Mouse (Mus musculus) MEL (cell line): Measurements from ENCODE around the gene Eif4e1b. TPM values are rescaled to one million over a fixed set of nuclear protein-coding genes. Genes with fewer than 3 reads are reported as not detected.

Experiments used
- DNase-seq: peaks from one replicate; pipeline ENCODE4 v3.0.0; 2011; ENCODE audit warnings: low read depth, low spot score
- H3K27ac ChIP-seq: 2 replicates; pipeline ENCODE4 v1.5.1; 2012; ENCODE audit warnings: low read depth, mild to moderate bottlenecking, control low read depth, low read length, moderate library complexity; ENCODE audit not compliant: control insufficient read depth
- H3K27me3 ChIP-seq, 2 experiments: fragments of 150-350 bp in 1 of 2; sonication (generic) in 1 of 2; 2 replicates each; pipeline ENCODE4 v1.6.1; 2012; ENCODE audit warnings: low read length in 2 of 2, mild to moderate bottlenecking in 2 of 2, improper control_type of control experiment in 1 of 2, moderate library complexity in 1 of 2; ENCODE audit not compliant: insufficient read depth in 2 of 2, control insufficient read depth in 1 of 2
- H3K36me3 ChIP-seq, 2 experiments: 2 replicates each; pipeline ENCODE4 v1.6.1; 2012 to 2014; ENCODE audit warnings: low read length in 2 of 2, improper control_type of control experiment in 1 of 2, inconsistent platforms in 1 of 2, mild to moderate bottlenecking in 1 of 2; ENCODE audit not compliant: insufficient read depth in 2 of 2, control insufficient read depth in 1 of 2
- H3K4me1 ChIP-seq, 2 experiments: fragments of 150-350 bp in 1 of 2; sonication (generic) in 1 of 2; 2 replicates each; pipeline ENCODE4 v1.6.1; 2012; ENCODE audit warnings: low read length in 2 of 2, improper control_type of control experiment in 1 of 2, mild to moderate bottlenecking in 1 of 2; ENCODE audit not compliant: insufficient read depth in 2 of 2, control insufficient read depth in 1 of 2
- H3K4me3 ChIP-seq, 2 experiments: fragments of 150-350 bp in 1 of 2; sonication (generic) in 1 of 2; 2 replicates each; pipeline ENCODE4 v1.5.1; 2012; ENCODE audit warnings: low read depth in 2 of 2, low read length in 2 of 2, mild to moderate bottlenecking in 2 of 2, moderate library complexity in 2 of 2, control low read depth in 1 of 2, improper control_type of control experiment in 1 of 2; ENCODE audit not compliant: control insufficient read depth in 1 of 2, insufficient read depth in 1 of 2
- H3K79me2 ChIP-seq: 2 replicates; pipeline ENCODE4 v1.6.1; 2012; ENCODE audit warnings: mild to moderate bottlenecking, low read length, moderate library complexity; ENCODE audit not compliant: control insufficient read depth, poor library complexity, insufficient read depth
- H3K9ac ChIP-seq: 2 replicates; pipeline ENCODE4 v1.6.1; 2012; ENCODE audit warnings: low read depth, mild to moderate bottlenecking, control low read depth, low read length, moderate library complexity; ENCODE audit not compliant: control insufficient read depth, poor library complexity, severe bottlenecking
- H3K9me3 ChIP-seq: fragments of 150-350 bp; sonication (generic); replicated peaks from 2 replicates; pipeline ENCODE4 v1.6.1; 2012; ENCODE audit warnings: mild to moderate bottlenecking, low read length, improper control_type of control experiment, moderate library complexity; ENCODE audit not compliant: insufficient read depth
- CHD1 ChIP-seq: IDR thresholded peaks from 2 replicates; pipeline ENCODE4 v1.6.1; 2012; ENCODE audit warnings: low read depth, mild to moderate bottlenecking, inconsistent platforms, low read length, improper control_type of control experiment
- CHD2 ChIP-seq: IDR thresholded peaks from 2 replicates; pipeline ENCODE4 v1.6.1; 2011; ENCODE audit warnings: low read length, improper control_type of control experiment
- ETS1 ChIP-seq: IDR thresholded peaks from 2 replicates; pipeline ENCODE4 v1.6.1; 2012; ENCODE audit warnings: low read depth, mild to moderate bottlenecking, inconsistent platforms, low read length, improper control_type of control experiment, moderate library complexity
- KAT2A ChIP-seq: conservative IDR thresholded peaks from 2 replicates; pipeline ENCODE4 v1.6.1; 2012; ENCODE audit warnings: low read depth, low read length, improper control_type of control experiment, inconsistent platforms
- MAFK ChIP-seq: IDR thresholded peaks from 2 replicates; pipeline ENCODE4 v1.6.1; 2011; ENCODE audit warnings: low read depth, mild to moderate bottlenecking, low read length, improper control_type of control experiment, borderline replicate concordance
- MAX ChIP-seq: IDR thresholded peaks from 2 replicates; pipeline ENCODE4 v1.6.1; 2011; ENCODE audit warnings: low read length, improper control_type of control experiment
- MEF2A ChIP-seq: IDR thresholded peaks from 2 replicates; pipeline ENCODE4 v1.6.1; 2014; ENCODE audit warnings: low read depth, mild to moderate bottlenecking, inconsistent platforms, low read length, improper control_type of control experiment; ENCODE audit not compliant: poor library complexity, insufficient replicate concordance, severe bottlenecking; ENCODE audit errors: extremely low read depth
- MXI1 ChIP-seq: IDR thresholded peaks from 2 replicates; pipeline ENCODE4 v1.6.1; 2011; ENCODE audit warnings: mild to moderate bottlenecking, low read depth, low read length, improper control_type of control experiment
- MYB ChIP-seq: IDR thresholded peaks from 2 replicates; pipeline ENCODE4 v1.6.1; 2011; ENCODE audit warnings: mild to moderate bottlenecking, low read depth, low read length, improper control_type of control experiment
- MYC ChIP-seq: IDR thresholded peaks from 2 replicates; pipeline ENCODE4 v1.6.1; 2011; ENCODE audit warnings: low read depth, mild to moderate bottlenecking, low read length, improper control_type of control experiment, moderate library complexity
- POLR2A ChIP-seq, 2 experiments: IDR thresholded peaks; 2 replicates each; pipeline ENCODE4 v1.6.1; 2011 to 2012; ENCODE audit warnings: low read length in 2 of 2, mild to moderate bottlenecking in 2 of 2, control low read depth in 1 of 2, improper control_type of control experiment in 1 of 2, low read depth in 1 of 2, moderate library complexity in 1 of 2; ENCODE audit not compliant: control insufficient read depth in 1 of 2, insufficient read depth in 1 of 2, poor library complexity in 1 of 2
- POLR2AphosphoS2 ChIP-seq: IDR thresholded peaks from 2 replicates; pipeline ENCODE4 v1.6.1; 2011; ENCODE audit warnings: low read length, improper control_type of control experiment
- POLR2AphosphoS5 ChIP-seq: IDR thresholded peaks from 2 replicates; pipeline ENCODE4 v1.6.1; 2012; ENCODE audit warnings: low read depth, borderline replicate concordance, mild to moderate bottlenecking, inconsistent platforms, low read length, moderate library complexity, mixed read lengths
- RAD21 ChIP-seq: IDR thresholded peaks from 2 replicates; pipeline ENCODE4 v1.6.1; 2011; ENCODE audit warnings: mild to moderate bottlenecking, low read depth, low read length, improper control_type of control experiment
- RCOR1 ChIP-seq: IDR thresholded peaks from 2 replicates; pipeline ENCODE4 v1.6.1; 2012; ENCODE audit warnings: low read depth, mild to moderate bottlenecking, inconsistent platforms, low read length, improper control_type of control experiment
- TAL1 ChIP-seq: IDR thresholded peaks from 2 replicates; pipeline ENCODE4 v1.6.1; 2012; ENCODE audit warnings: mild to moderate bottlenecking, inconsistent platforms, low read length, moderate library complexity, mixed read lengths
- TCF12 ChIP-seq: IDR thresholded peaks from 2 replicates; pipeline ENCODE4 v1.6.1; 2014; ENCODE audit warnings: low read depth, mild to moderate bottlenecking, inconsistent platforms, low read length, improper control_type of control experiment, moderate library complexity
- UBTF ChIP-seq: IDR thresholded peaks from 2 replicates; pipeline ENCODE4 v1.6.1; 2012; ENCODE audit warnings: low read depth, mild to moderate bottlenecking, inconsistent platforms, low read length, improper control_type of control experiment, moderate library complexity, borderline replicate concordance; ENCODE audit not compliant: insufficient read depth
- USF2 ChIP-seq, 2 experiments: IDR thresholded peaks; 2 replicates each; pipeline ENCODE4 v1.6.1; 2011 to 2012; ENCODE audit warnings: improper control_type of control experiment in 2 of 2, low read length in 2 of 2, borderline replicate concordance in 1 of 2, inconsistent platforms in 1 of 2, low read depth in 1 of 2, mild to moderate bottlenecking in 1 of 2; ENCODE audit not compliant: insufficient read depth in 1 of 2
- polyA plus RNA-seq, 2 experiments: library from polyadenylated mRNA; stranded (reverse) in 1 of 2; unstranded in 1 of 2; fragments of >175 nt in 1 of 2; fragments of >200 nt in 1 of 2; gene quantifications; 2 replicates each; pipeline versions ENCODE4 v1.2.1 to v1.2.4; 2012; ENCODE audit warnings: low replicate concordance in 2 of 2, low read depth in 1 of 2; ENCODE audit not compliant: insufficient read length in 2 of 2, insufficient read depth in 1 of 2, missing spikeins in 1 of 2
- total RNA-seq: library from RNA; depleted of rRNA; stranded (reverse); fragments of 300-350 nt; gene quantifications from 2 replicates; pipeline ENCODE4 v1.2.3, GENCODE M21; 2012

Eif4e1b gene
- total and polyA plus RNA-seq, 3 experiments = not detected

DNA sequence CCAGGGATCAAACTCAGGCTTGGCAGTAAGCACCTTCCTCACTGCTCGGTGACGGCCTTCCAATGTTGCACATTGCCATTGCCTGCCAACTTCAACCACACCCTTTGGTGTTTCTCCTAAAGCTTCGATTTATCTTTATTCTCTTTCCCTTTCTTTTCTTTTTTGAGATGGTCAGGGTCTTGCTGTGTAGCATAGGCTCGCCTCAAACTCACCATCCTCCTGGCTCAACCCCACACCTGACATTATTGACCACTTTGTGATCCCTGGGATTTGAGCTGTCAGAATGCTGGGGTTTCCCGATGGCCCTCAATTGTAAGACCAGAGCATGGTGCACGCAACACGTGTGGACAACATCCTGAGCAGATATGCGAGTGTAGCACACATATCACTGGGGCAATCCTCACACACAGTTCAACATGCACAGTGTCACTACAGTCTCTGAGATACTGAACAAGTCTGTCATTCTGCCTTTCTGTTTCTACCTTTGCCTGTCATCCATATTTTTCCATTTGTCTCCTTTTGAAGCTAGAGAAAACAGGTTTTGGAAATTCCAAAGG lies 27.6 kb upstream of the Eif4e1b start:
- TF ChIP-seq MAX (no peak), RAD21 (no peak), USF2 (IDR thresholded peaks at IDR 0.05; ENCODE audit: borderline replicate concordance in 1 of 2, insufficient read depth in 1 of 2, low read depth in 1 of 2, low read length in 2 of 2) (no peak), MYB (no peak), MAFK (no peak), MXI1 (no peak), TCF12 (no peak), POLR2AphosphoS5 (no peak), RCOR1 (no peak), KAT2A (no peak), UBTF (no peak), CHD1 (no peak), MEF2A (no peak), ETS1 (no peak), MYC (no peak), TAL1 (no peak), POLR2AphosphoS2 (no peak)
- Histone ChIP-seq H3K36me3 (no peaks in the 10 kb centered on the region), H3K9me3 (no peaks in the 10 kb centered on the region), H3K27ac (no peak overlapping the region), H3K4me3 (no peak overlapping the region), H3K9ac (no peak overlapping the region), H3K4me1 (no peaks in the 10 kb centered on the region), H3K27me3 (no peaks in the 10 kb centered on the region; a peak in 1 of 4 replicates), H3K79me2 (no peaks in the 10 kb centered on the region)
- DNase-seq = no peak

DNA sequence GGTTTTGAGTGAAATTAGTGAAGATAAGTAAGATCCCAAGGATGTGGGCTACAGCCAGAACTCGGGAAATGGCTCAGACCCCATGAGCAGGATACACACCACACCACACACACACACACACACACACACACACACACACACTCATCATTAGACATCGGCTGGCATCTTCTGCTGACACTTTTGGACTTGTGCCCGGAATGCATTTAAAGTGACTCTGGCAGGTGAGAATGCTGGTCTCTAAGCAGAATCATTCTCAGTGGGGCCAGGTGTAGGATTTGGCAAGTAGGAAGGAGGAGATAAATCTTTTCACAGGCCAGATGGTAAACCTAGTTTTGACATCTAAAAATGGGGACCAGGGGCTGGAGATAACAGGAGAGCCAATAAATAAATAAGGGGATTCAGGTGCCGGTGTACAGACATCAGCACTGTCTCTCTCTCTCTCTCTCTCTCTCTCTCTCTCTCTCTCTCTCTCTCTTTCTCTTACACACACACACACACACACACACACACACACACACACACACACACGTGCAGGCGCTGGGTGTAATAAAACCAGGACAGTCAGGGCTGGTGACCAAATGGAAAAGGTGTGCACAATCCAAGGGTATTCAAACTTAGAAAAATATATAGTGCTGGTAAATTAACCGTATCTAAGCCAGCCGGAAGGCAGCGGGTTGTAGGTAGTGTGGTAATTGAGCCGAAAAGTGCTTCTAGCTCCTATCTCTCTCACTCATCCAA lies 26.5 kb upstream of the Eif4e1b start:
- no peak for DNase-seq
- H3K27ac ChIP-seq = no peak overlapping the region
- TF ChIP-seq RAD21 = no peak
- no peak for TF ChIP-seq POLR2A (IDR thresholded peaks at IDR 0.05; ENCODE audit: control insufficient read depth in 1 of 2, insufficient read depth in 1 of 2, low read depth in 1 of 2, low read length in 2 of 2, poor library complexity in 1 of 2)
- no peak for TF ChIP-seq CHD2
- TF ChIP-seq ETS1 = no peak
- TF ChIP-seq MXI1 = no peak
- H3K4me1 ChIP-seq = no peaks in the 10 kb centered on the region
- H3K27me3 ChIP-seq = no peaks in the 10 kb centered on the region
- H3K79me2 ChIP-seq = no peaks in the 10 kb centered on the region
- no peak overlapping the region for H3K9ac ChIP-seq
- no peaks in the 10 kb centered on the region for H3K9me3 ChIP-seq
- H3K36me3 ChIP-seq = no peaks in the 10 kb centered on the region
- no peak overlapping the region for H3K4me3 ChIP-seq
